Mouse (Mus musculus): ENCODE results near the gene Nr5a2.

Gene Nr5a2

DNA sequence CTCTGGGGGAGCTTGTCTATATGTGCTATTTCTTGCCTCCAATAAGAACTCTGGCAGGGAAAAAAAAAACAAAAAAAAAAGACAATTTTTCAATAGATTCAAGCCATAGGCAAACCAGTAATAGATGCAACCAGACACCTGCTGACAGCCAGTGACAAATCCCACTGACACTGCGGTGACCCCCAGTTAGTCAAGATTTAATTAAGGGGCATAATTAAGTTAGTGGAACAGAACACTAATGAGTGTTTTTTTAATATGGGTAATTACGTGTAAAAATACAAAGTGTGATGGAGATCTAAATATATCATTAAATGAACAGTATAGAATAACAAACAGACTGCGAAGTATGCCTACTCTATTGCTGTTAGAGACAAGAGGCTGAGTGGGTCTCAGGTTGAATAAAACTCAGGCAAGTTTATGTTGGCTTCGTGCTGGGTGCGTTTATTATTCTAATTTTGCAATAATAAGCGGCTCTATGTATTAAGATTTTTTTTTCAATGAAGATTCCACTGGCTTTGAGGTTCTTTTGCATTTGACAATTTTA lies 50.7 kb downstream of the Nr5a2 start:
- no peak for DNase-seq

DNA sequence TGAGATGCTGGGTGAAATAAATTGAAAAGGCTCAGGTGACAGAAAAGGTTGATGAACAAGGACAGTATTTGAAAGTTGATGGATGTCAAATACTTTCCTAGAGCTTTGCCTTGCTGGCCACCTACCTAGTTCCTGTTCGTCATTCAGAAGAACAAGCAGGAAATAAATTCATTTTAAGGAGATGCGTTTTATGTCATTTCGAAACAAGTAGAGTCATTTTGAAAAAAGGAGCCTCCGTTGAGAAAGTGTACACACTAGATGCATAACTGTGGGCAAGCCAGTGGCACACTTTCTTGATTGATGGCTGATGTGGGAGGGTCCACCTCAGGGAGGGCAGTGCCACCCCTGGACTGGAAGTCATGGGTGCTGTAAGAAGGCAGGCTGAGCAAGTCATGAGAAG lies 62.1 kb downstream of the Nr5a2 start:
- DNase-seq = no peak

- no peak for DNase-seq
Observed at GRCm38 (mm10) chr1:136896351-136896750, 63.9 kb downstream of the Nr5a2 start.

DNA sequence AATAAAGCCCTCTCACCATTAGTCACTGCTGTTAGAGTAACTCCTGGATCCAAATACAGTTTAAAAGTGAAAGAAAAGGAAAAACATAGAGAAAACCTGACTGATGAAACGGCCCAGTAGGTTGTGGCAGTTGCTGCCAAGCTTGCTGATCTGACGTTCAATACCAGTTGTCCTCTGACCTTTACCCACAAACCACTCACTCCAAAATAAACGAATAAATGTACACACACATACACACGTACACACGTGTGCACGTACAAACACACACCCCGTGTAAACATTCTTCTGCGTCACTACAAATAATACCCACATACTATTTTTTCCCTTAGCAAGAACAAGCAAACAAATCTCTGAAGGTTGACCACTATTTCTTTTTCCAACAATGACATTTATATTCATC lies 64.4 kb downstream of the Nr5a2 start:
- DNase-seq = no peak

DNA sequence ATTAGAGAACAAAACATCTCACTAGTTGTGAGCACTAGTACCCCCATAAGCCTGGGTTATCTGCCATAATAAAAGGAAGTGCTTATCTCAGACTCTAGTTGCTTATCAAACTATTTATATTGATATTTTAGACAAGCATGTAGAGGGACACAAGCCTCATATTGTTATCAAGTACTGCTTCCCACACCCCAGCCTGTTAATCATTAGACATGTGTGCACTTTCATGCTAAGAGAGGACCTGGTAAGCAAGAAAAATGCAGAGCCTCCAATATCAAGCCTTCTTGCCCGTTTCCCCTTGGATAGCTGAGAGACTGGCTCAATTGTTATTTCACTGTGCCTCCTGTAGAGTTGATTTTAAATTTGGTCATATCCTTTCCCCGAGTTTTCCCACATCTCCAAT lies 65.5 kb downstream of the Nr5a2 start:
- no peak for DNase-seq

DNA sequence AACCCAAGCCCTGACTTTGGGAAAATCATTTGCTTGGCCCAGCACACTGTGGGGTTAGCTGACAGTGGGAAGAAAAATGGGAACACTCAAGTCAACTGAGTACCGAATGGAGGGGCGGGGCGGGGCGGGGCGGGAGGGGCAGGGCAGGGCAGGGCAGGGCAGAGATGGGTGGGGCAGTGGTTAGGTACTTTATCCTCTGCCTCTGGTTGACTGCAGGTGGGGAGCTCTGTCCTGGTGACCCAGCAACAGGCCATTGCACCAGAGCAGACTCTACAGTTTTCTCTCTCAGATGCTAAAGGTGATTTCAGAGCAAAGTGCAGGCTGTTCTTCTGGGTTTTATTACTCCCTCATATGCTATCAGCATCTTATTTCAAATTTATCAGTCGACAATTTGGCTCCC lies 67.1 kb downstream of the Nr5a2 start:
- no peak for DNase-seq

GRCm38 (mm10) chr1:136890439-136890838 lies 69.8 kb downstream of the Nr5a2 start:
- DNase-seq = no peak

GRCm38 (mm10) chr1:136888704-136889103 lies 71.5 kb downstream of the Nr5a2 start:
- no peak for DNase-seq

DNA sequence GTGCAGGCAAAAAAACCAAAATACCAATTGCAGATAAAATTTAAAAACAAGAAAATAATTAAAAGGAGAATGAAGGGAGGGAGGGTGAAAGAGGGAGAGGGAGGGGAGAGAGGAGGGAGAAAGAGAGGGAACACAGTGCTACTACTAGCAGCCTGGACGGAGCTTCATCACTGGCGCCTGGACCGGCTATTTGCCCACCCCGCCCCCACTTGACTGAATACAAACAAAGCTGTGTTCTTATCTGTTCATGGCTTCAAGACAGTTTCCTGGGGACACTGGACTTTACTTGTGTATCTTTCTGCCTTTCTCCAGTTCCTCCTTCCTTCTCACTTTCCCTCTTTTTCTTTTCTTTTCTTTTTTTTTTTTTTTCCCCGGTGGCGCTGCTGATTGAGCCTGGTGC lies 73.6 kb downstream of the Nr5a2 start:
- no peak for DNase-seq

- no peak for DNase-seq
Observed at GRCm38 (mm10) chr1:136883458-136884174, 76.6 kb downstream of the Nr5a2 start.

DNA sequence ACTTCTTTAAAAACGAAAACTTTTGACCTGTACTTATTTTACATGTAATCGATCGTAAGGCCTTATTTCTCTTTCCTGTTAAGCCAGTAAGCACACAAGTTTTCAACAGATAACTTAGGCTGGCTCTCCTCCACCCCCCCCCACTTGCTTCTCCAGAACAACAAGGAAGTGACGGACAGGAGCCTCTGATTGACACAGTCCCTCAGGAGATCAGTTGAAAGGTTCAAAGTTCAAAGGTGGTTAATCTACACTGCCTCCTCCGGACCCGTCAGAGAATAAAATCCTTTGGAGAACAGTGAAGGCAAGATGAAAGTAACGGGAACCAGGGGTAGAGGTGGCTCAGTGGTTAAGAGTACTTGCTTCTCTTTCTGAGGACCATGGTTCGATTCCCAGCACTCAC lies 80.0 kb downstream of the Nr5a2 start:
- no peak for DNase-seq

DNA sequence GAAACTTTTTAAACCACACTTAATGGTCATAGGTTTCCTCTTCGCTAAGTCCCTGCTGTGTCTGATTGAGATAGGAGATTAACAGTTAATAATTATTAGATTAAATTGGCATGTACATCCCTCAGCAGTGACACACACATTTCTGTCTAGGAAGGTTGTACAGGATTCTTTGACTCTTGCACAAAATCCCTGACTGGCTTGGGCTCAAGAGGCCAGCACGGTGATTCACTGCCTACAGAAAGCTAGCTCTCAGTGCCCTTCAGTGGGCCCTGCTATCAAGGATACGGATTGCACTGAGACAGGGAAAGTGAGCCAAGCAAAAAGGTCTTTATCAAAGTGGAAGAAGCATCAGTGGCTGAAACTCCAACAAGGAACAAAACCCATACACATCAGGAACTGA lies 85.2 kb downstream of the Nr5a2 start:
- no peak for DNase-seq

DNA sequence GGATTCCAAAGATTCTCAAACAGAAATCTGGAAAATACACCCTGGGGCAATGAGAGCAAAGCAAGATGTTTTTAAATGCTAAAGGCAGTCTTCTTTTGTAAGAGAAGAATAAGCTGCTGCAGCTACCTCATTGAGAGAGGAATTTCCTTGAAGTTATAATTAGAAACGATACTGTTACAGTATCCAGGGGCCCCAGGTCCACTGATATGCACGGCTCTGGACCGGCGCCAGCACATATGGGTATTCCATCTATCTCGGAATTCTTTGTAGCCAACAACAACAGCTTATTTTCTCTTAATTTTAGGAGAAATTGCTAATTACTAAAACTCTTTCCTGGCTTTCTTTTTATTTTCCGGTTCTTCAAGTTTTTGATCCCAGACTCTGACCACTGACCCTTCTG lies 91.3 kb downstream of the Nr5a2 start:
- no peak for DNase-seq

DNA sequence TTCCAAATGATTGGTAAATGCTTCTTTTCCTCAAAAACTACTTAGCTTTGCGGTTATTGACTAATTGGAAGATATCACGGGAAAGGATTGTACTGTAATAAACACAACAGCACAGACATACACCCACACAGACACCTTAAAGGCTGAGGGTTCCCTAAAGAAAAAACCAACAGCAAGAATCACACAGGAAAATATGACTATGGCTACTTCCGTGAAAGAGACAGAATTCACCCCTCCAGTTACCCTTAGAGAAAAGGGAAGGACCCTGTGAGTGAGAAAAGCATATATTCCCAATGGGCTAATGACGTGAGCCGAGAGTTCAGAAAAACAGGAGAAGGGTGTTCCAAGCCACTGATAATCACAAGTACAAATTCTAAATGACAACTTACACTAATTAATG lies 92.0 kb downstream of the Nr5a2 start:
- DNase-seq = no peak

DNA sequence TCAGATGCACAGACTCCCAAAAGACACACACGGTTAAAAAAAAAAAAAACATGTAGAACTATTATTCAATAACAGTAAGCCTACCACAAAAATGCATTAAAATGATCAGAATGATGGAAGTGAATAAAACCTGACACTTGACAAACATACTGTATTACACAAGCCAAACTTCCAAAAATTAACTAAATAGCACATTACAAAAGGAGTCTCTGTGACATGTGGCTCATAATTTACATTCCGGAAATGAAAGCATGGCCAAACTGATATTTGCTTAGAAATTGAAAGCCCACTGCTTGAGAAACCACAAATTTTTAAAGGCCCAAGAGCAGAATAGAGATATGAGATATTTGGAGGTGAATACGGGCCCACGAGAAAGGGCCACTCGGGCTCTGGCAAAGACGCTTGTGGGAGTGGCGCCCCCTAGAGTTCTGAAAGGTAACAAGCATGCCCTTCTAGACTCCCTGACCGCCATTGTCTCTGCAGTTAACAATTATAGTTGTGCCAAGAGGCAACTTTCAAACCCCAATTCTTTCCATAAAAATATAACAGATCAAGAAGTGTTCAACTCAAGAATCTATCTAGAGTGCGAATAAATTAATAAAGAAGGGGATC lies 93.7 kb downstream of the Nr5a2 start:
- no peak for DNase-seq

GRCm38 (mm10) chr1:136863209-136863608 lies 97.0 kb downstream of the Nr5a2 start:
- DNase-seq = no peak

DNA sequence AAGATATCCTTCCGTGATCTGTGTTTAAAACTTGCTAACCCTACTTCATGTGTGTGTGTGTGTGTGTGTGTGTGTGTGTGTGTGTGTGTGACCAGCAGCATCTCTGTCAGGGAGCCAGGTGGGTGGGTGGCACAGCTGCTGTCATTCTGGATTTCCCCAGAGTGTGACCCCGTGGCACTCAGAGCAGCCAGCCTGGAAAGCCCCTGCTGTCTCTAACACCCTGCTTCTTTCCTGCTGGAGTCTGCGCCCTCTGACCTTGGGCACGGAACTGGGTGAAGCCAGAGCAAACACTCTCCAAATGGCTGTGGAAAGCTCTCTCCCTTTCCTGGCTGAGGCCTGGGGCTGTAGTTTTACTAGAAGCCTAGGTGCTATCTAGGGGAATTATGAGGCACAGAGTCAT lies 100.8 kb downstream of the Nr5a2 start:
- DNase-seq = no peak

GRCm38 (mm10) chr1:136858724-136859123 lies 101.5 kb downstream of the Nr5a2 start:
- DNase-seq = no peak

DNA sequence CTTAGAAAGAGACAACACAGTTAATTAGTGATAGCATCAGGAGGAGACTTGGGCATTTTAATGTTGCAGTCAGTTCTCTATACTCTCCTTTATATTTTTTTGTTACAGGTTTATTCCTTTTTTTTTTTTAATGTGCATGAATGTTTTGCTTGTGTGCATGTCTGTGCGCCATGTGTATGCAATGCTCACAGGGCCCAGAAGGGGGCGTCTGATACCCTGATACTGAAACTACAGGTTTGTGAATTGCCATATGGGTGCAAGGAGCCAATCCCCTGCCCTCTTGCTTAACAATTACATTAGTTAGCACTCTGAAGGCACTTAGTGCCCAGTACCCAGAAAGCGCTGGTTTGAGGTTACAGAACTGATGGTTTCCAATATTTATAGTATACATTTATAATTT lies 104.1 kb downstream of the Nr5a2 start:
- no peak for DNase-seq

GRCm38 (mm10) chr1:136848791-136849190 lies 111.5 kb downstream of the Nr5a2 start:
- no peak for DNase-seq

- no peak for DNase-seq
Observed at GRCm38 (mm10) chr1:136846081-136846480, 114.2 kb downstream of the Nr5a2 start.

DNA sequence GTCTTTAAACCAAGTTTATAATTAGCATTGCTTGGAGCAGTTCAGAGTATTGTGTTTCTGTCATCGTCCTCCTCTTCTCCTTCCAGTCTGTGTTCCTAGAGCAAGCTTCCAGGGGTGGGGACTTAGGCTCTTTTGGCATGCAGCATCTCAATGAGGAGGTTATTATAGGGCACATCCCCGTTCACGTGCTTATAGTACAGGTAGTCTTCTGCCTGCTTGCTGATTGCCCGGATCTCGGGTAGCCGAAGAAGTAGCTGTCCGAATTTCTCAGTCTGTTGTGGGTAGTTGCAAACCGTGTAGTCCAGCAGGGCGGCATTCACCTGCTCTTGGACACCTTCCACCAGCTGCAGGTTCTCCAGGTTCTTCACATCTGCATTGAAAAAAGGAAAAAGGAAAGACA lies 114.9 kb downstream of the Nr5a2 start:
- DNase-seq = no peak

DNA sequence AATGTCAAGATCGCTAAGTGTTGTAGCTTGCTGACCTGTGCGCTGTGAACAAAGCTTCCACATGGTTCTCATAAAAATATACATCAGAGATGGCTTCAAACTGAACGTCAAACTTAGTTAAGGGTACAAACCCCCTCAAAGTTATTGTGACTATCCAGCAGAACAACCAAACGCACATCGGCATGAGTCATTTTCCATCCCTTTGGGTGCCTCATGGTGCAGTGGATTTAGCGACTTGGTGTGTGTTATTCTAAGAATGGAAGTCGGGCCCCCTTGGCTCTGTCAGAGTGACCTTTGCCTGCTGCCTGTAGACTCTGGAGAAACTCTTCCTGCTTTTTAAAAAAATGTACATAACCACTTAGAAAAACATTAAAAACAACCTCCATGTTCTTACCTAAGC lies 119.7 kb downstream of the Nr5a2 start:
- DNase-seq = no peak

DNA sequence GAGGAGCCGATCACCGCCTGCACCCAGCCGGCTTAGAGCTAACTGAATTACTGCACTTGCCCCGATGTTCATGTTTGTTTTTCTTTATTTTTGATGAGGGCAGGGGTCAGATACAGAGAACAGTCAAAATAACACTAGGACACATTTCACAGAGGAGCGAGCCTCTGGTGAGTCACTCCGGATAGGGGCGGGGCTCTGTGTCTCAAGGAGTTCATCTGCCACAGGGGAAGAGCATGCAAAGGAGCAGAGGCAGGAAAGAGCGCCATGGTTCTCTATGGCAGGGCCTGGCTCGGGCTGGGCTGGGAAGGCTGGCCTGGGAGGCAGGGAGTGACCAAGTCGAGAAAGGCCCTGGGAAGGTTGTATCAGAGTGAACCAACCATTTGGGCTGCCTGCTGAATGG lies 121.0 kb downstream of the Nr5a2 start:
- no peak for DNase-seq

Measured in right cerebral cortex, postnatal 25 days (tissue).